Mouse (Mus musculus) ES-E14 (cell line): ENCODE data around the gene Rpl19. TPM values are rescaled to one million over a fixed set of nuclear protein-coding genes. Genes with fewer than 3 reads are reported as not detected.
A peak's percentile ranks its signal among the peaks of the same experiment; 100 is the strongest.

ENCODE experiments used
- DNase-seq: peaks from one replicate; pipeline ENCODE4 v3.0.0-alpha.2; 2013; ENCODE audit warnings: low read depth, low spot score
- H3K27ac ChIP-seq: 2 replicates; pipeline ENCODE4 v1.5.1; 2012; ENCODE audit warnings: low read depth, mild to moderate bottlenecking, low read length, moderate library complexity, mixed read lengths; ENCODE audit not compliant: poor library complexity, insufficient read depth, severe bottlenecking
- H3K36me3 ChIP-seq: 2 replicates; pipeline ENCODE4 v1.6.1; 2012; ENCODE audit warnings: mild to moderate bottlenecking, low read length, moderate library complexity, mixed read lengths; ENCODE audit not compliant: control insufficient read depth, poor library complexity, insufficient read depth, severe bottlenecking
- H3K4me1 ChIP-seq, 2 experiments: fragments of 150-350 bp in 1 of 2; sonication (generic) in 1 of 2; 2 replicates each; pipeline ENCODE4 v1.6.1; 2012; ENCODE audit warnings: low read length in 2 of 2, mild to moderate bottlenecking in 1 of 2, mixed read lengths in 1 of 2; ENCODE audit not compliant: control insufficient read depth in 2 of 2, insufficient read depth in 2 of 2, poor library complexity in 1 of 2
- H3K4me3 ChIP-seq, 2 experiments: fragments of 150-350 bp in 1 of 2; sonication (generic) in 1 of 2; 2 replicates each; pipeline ENCODE4 v1.5.1; 2012; ENCODE audit warnings: low read length in 2 of 2, low read depth in 1 of 2, mild to moderate bottlenecking in 1 of 2, mixed read lengths in 1 of 2; ENCODE audit not compliant: insufficient read depth in 1 of 2, poor library complexity in 1 of 2, severe bottlenecking in 1 of 2
- H3K9ac ChIP-seq: 2 replicates; pipeline ENCODE4 v1.6.1; 2012; ENCODE audit warnings: low read depth, mild to moderate bottlenecking, low read length, mixed read lengths; ENCODE audit not compliant: poor library complexity, insufficient read depth, severe bottlenecking
- H3K9me3 ChIP-seq: fragments of 150-350 bp; sonication (generic); 2 replicates; pipeline ENCODE4 v1.6.1; 2012; ENCODE audit warnings: low read depth, mild to moderate bottlenecking, low read length; ENCODE audit not compliant: control insufficient read depth, insufficient read depth
- CHD2 ChIP-seq: IDR thresholded peaks from 2 replicates; pipeline ENCODE4 v1.6.1; 2014; ENCODE audit warnings: mild to moderate bottlenecking, low read depth, low read length, inconsistent platforms
- HCFC1 ChIP-seq: IDR thresholded peaks from 2 replicates; pipeline ENCODE4 v1.6.1; 2012; ENCODE audit warnings: low read length, inconsistent platforms, borderline replicate concordance; ENCODE audit not compliant: insufficient read depth
- MAFK ChIP-seq: IDR thresholded peaks from 2 replicates; pipeline ENCODE4 v1.6.1; 2014; ENCODE audit warnings: mild to moderate bottlenecking, low read depth, low read length, inconsistent platforms; ENCODE audit not compliant: insufficient read depth
- ZC3H11A ChIP-seq: IDR thresholded peaks from 2 replicates; pipeline ENCODE4 v1.6.1; 2012; ENCODE audit warnings: low read depth, mild to moderate bottlenecking, inconsistent platforms, low read length, borderline replicate concordance
- ZNF384 ChIP-seq: IDR thresholded peaks from 2 replicates; pipeline ENCODE4 v1.6.1; 2012; ENCODE audit warnings: low read depth, low read length, inconsistent platforms
- in situ Hi-C, 2 experiments: fragments of 600-800 bp; cut with MboI; formaldehyde crosslinking; loops; one replicate each; pipeline ENCODE4 v1.15.1; 2025; ENCODE audit warnings: low sequenced_read_pairs in 2 of 2, inconsistent platforms in 1 of 2; ENCODE audit not compliant: unreplicated experiment in 2 of 2
- total RNA-seq: library from RNA; depleted of rRNA; stranded (reverse); fragments of 300-350 nt; gene quantifications from 2 replicates; pipeline ENCODE4 v1.2.3, GENCODE M21; 2012

Rpl19 gene
- total RNA-seq, 1 experiment: 3,264 TPM

- Histone ChIP-seq H3K9me3 (no peaks in the 10 kb centered on the region), H3K4me1 (peaks cover 2 to 25% of the 10 kb centered on the region in 2 experiments; a peak in 3 of 4 replicates), H3K27ac (no peak overlapping the region), H3K9ac (peak overlapping the region; percentile 31; the same call in 1 of the 2 replicates), H3K4me3 (no peak overlapping the region), H3K36me3 (no peaks in the 10 kb centered on the region)
- in situ Hi-C loops: no loop called here
- no peak for TF ChIP-seq HCFC1
- TF ChIP-seq ZC3H11A: no peak
- no peak for TF ChIP-seq CHD2
- TF ChIP-seq MAFK: no peak
- no peak for TF ChIP-seq ZNF384
- DNase-seq: no peak
Observed at GRCm38 (mm10) chr11:98060104-98060692, 33.7 kb downstream of the Rpl19 start.

GRCm38 (mm10) chr11:98061441-98061840 is 34.9 kb downstream of the Rpl19 start:
- in situ Hi-C loops: no loop called here
- no peak for TF ChIP-seq MAFK
- no peak for TF ChIP-seq CHD2
- no peak for TF ChIP-seq ZNF384
- TF ChIP-seq ZC3H11A: no peak
- no peak for TF ChIP-seq HCFC1
- no peak overlapping the region for H3K9ac ChIP-seq
- no peak overlapping the region for H3K27ac ChIP-seq
- H3K4me1 ChIP-seq: peaks cover 2 to 30% of the 10 kb centered on the region in 2 experiments; a peak in 3 of 4 replicates
- H3K36me3 ChIP-seq: no peaks in the 10 kb centered on the region
- H3K9me3 ChIP-seq: no peaks in the 10 kb centered on the region
- H3K4me3 ChIP-seq: no peak overlapping the region
- no peak for DNase-seq

GRCm38 (mm10) chr11:98061904-98062562 is 35.5 kb downstream of the Rpl19 start:
- Histone ChIP-seq H3K27ac (no peak overlapping the region), H3K4me1 (peaks cover 2 to 29% of the 10 kb centered on the region in 2 experiments; a peak in 3 of 4 replicates), H3K9me3 (no peaks in the 10 kb centered on the region), H3K4me3 (no peak overlapping the region), H3K9ac (no peak overlapping the region), H3K36me3 (no peaks in the 10 kb centered on the region)
- in situ Hi-C loops: no loop called here
- DNase-seq: no peak
- TF ChIP-seq ZC3H11A (no peak), ZNF384 (no peak), HCFC1 (no peak), CHD2 (no peak), MAFK (no peak)

- DNase-seq: no peak
- H3K9me3 ChIP-seq: no peaks in the 10 kb centered on the region
- peak overlapping the region in 1 of 2 experiments; percentile 70; a peak in 2 of 4 replicates for H3K4me3 ChIP-seq
- H3K4me1 ChIP-seq: peaks cover 0 to 11% of the 10 kb centered on the region in 2 experiments; a peak in 1 of 4 replicates
- no peak for TF ChIP-seq HCFC1
- no peak for TF ChIP-seq CHD2
- TF ChIP-seq ZNF384: no peak
- no peak for TF ChIP-seq MAFK
- no peak for TF ChIP-seq ZC3H11A
- peak overlapping the region; percentile 87; the same call in 1 of the 2 replicates for H3K9ac ChIP-seq
- 0 out of 2 replicates have a peak overlapping the region, but pooled peaks have one; percentile 97 for H3K27ac ChIP-seq
- H3K36me3 ChIP-seq: no peaks in the 10 kb centered on the region; the same call in 1 of the 2 replicates
- in situ Hi-C loops: no loop called here
Observed at GRCm38 (mm10) chr11:98066201-98066600, 39.7 kb downstream of the Rpl19 start.
